21 mouse cellular contexts compared by ENCODE assay signal in the genomic region with DNA sequence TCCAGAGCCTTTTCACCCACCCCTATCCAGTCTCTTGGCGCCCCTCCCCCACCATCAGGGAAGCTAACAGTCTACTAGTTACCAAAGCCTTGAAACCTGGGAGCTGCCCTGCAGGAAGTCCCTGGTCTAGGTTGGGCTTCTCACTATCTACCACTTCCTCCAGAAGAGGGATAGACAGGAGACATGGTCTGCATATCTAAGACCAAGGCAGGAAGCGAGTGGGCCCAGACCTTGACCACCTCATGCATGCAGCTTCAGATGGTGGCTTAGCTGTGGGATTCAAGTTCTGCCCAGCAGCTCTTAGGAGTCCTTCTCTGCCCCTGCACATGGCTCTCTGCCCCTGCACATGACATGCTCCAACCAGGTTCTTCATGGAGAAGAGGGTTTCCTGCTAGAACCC. TPM values are rescaled to one million over a fixed set of nuclear protein-coding genes. Genes with fewer than 3 reads are reported as not detected.
DNase-seq lines count a peak whose midpoint lies in the region; ATAC-seq lines count a peak whose summit lies in the region.
"Had no signal": no experiment of that assay in that cellular context is flagged by ENCODE, and none has a peak within 500 bp of the region (broad histone marks: within the 10 kb centered on the region; RNA-seq: fewer than 3 reads in every experiment).

No protein-coding gene starts in this region.

- H3K27me3 ChIP-seq in megakaryocyte, embryonic 14.5 days (replicated peaks): peaks cover 20% of the 10 kb centered on the region
- H3K27me3 ChIP-seq: embryonic facial prominence, embryonic 12.5 days; forebrain, embryonic 15.5 days had no signal

- peak; percentile 44 for DNase-seq in cerebellum, adult 9-10 months
- no peak for DNase-seq in cerebellum, adult 8-10 months
- DNase-seq in 416B (ENCODE audit: low read depth): peak; percentile 91
- DNase-seq: adrenal gland, adult 2 months; adrenal gland, postnatal 10 days; adrenal gland, postnatal 25 days; cerebellum, adult 2 months; cerebellum, postnatal 14 days; cerebellum, postnatal 36 days; forebrain, postnatal 0 days had no signal

- peak overlapping the region; percentile 3 for H3K4me3 ChIP-seq in megakaryocyte, embryonic 14.5 days (replicated peaks)
- H3K4me3 ChIP-seq: embryonic facial prominence, embryonic 10.5 days; embryonic facial prominence, embryonic 12.5 days; forebrain, embryonic 13.5 days; forebrain, embryonic 15.5 days had no signal

- H3K4me1 ChIP-seq in megakaryocyte, embryonic 14.5 days: peaks cover 72% of the 10 kb centered on the region
- H3K4me1 ChIP-seq: forebrain, embryonic 15.5 days had no signal

- peaks cover 48% of the 10 kb centered on the region for H3K36me3 ChIP-seq in megakaryocyte, embryonic 14.5 days (replicated peaks; ENCODE audit: low read length)
- H3K36me3 ChIP-seq: embryonic facial prominence, embryonic 10.5 days; embryonic facial prominence, embryonic 12.5 days; forebrain, embryonic 15.5 days had no signal

- ATAC-seq in megakaryocyte, adult 5-6 weeks (ENCODE audit: poor library complexity, severe bottlenecking): no peak
- ATAC-seq in granulocyte monocyte progenitor cell, adult 5-6 weeks (replicated peaks; ENCODE audit: poor library complexity, severe bottlenecking): peak; percentile 23; the same call in 1 of the 2 replicates
- no peak for ATAC-seq in monocyte, adult 5-6 weeks (replicated peaks; ENCODE audit: insufficient number of reproducible peaks, low FRiP score, low TSS enrichment, poor library complexity, severe bottlenecking)
- ATAC-seq: forebrain, embryonic 13.5 days; forebrain, embryonic 15.5 days; forebrain, postnatal 0 days had no signal

- H3K9me3 ChIP-seq in megakaryocyte, embryonic 14.5 days: no peaks in the 10 kb centered on the region
- H3K9me3 ChIP-seq: embryonic facial prominence, embryonic 10.5 days; embryonic facial prominence, embryonic 12.5 days; forebrain, embryonic 13.5 days; forebrain, embryonic 15.5 days had no signal

RNA-seq across cellular contexts. Expression of gene Tpcn2, which starts 34.9 kb away (rescaled TPM):
- polyA plus RNA-seq in megakaryocyte, embryonic 14.5 days (2012; ENCODE audit: insufficient read depth, low replicate concordance): 3.9 TPM in 1 of 2 replicates, not detected in the other
- 7.9 and 8.6 TPM in 2 replicates for total RNA-seq in megakaryocyte, adult 5-6 weeks (2015)
- total RNA-seq in megakaryocyte, adult 5-6 weeks (2017): 6.7 and 7.5 TPM in 2 replicates
- 4.8 and 7.9 TPM in 2 replicates for total RNA-seq in granulocyte monocyte progenitor cell, adult 5-6 weeks (2014; fragmentation: Nextera tagmentation)
- total RNA-seq in granulocyte monocyte progenitor cell, adult 5-6 weeks (2017): 3.4 and 3.6 TPM in 2 replicates
- 13.6 to 20.1 TPM (median 14.9 TPM) in 3 replicates for total RNA-seq in monocyte, adult 5-6 weeks (2017)

RNA-seq across cellular contexts. Expression of gene 1810010D01Rik, which starts 41.0 kb away (rescaled TPM):
- polyA plus RNA-seq in megakaryocyte, embryonic 14.5 days (2012; ENCODE audit: insufficient read depth, low replicate concordance): 1.3 and 2.1 TPM in 2 replicates
- not detected in 2 replicates for total RNA-seq in megakaryocyte, adult 5-6 weeks (2015)
- total RNA-seq in megakaryocyte, adult 5-6 weeks (2017): not detected in 2 replicates
- total RNA-seq in granulocyte monocyte progenitor cell, adult 5-6 weeks (2014; fragmentation: Nextera tagmentation): not detected in 2 replicates
- total RNA-seq in granulocyte monocyte progenitor cell, adult 5-6 weeks (2017): not detected in 2 replicates
- total RNA-seq in monocyte, adult 5-6 weeks (2017): 1.1 to 3.8 TPM in 2 of 3 replicates, not detected in the other
- total RNA-seq: MEL had no signal
- polyA plus RNA-seq: C2C12; embryonic facial prominence, embryonic 10.5 days; embryonic facial prominence, embryonic 12.5 days; embryonic facial prominence, embryonic 14.5 days had no signal

RNA-seq across cellular contexts. Expression of gene Mrgprf, which starts 51.7 kb away (rescaled TPM):
- not detected in 2 replicates for polyA plus RNA-seq in megakaryocyte, embryonic 14.5 days (2012; ENCODE audit: insufficient read depth, low replicate concordance)
- total RNA-seq in megakaryocyte, adult 5-6 weeks (2015): not detected in 2 replicates
- not detected in 2 replicates for total RNA-seq in megakaryocyte, adult 5-6 weeks (2017)
- not detected in 2 replicates for total RNA-seq in granulocyte monocyte progenitor cell, adult 5-6 weeks (2014; fragmentation: Nextera tagmentation)
- not detected in 2 replicates for total RNA-seq in granulocyte monocyte progenitor cell, adult 5-6 weeks (2017)
- total RNA-seq in monocyte, adult 5-6 weeks (2017): not detected in 3 replicates
- total RNA-seq: MEL had no signal
